ENCODE assay signal across 9 mouse cellular contexts in the genomic region with DNA sequence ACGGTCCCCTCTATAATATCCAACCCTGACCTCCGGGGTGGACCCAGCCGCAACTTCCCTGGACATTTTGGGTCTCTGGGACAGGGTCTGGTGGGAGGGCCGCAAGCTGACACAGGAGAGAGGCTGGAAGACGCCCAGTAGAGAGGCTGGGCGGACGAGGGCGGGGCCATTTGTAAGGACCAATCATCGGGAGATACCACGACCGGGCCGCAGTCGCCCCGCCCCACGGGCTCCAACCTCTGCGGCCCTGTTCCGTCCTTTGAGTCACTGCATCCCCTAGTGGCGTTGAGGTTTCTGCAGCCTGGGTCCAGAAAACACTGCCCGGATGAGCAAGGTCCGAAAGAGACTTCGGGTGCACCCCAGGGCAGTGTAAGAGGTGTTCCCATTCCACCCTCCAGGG. TPM values are rescaled to one million over a fixed set of nuclear protein-coding genes. Genes with fewer than 3 reads are reported as not detected.
DNase-seq lines count a peak whose midpoint lies in the region; ATAC-seq and TF ChIP-seq lines count a peak whose summit lies in the region.
"Had no signal": no experiment of that assay in that cellular context is flagged by ENCODE, and none has a peak within 500 bp of the region (broad histone marks: within the 10 kb centered on the region; RNA-seq: fewer than 3 reads in every experiment).

No protein-coding gene starts in this region.

- peaks cover 41% of the 10 kb centered on the region for H3K4me1 ChIP-seq in intestine, embryonic 15.5 days (replicated peaks)
- no peaks in the 10 kb centered on the region for H3K4me1 ChIP-seq in liver, embryonic 14.5 days (replicated peaks; ENCODE audit: control insufficient read depth in 2 of 2, insufficient read depth in 2 of 2, low read length in 1 of 2)

- H3K79me2 ChIP-seq in C2C12 (ENCODE audit: control insufficient read depth, insufficient read depth) = peaks cover 11% of the 10 kb centered on the region

- no peak for TF ChIP-seq EP300 in liver, embryonic 14.5 days (IDR thresholded peaks at IDR 0.05; ENCODE audit: low read depth)

- H3K27me3 ChIP-seq in C2C12 (ENCODE audit: control insufficient read depth, insufficient read depth, insufficient read length) = no peaks in the 10 kb centered on the region
- H3K27me3 ChIP-seq in intestine, embryonic 15.5 days (replicated peaks) = peaks cover 81% of the 10 kb centered on the region
- H3K27me3 ChIP-seq in liver, embryonic 14.5 days (ENCODE audit: control insufficient read depth, insufficient read depth, low read length) = peaks cover 100% of the 10 kb centered on the region

- H3K4me3 ChIP-seq in C2C12 (ENCODE audit: insufficient read depth, poor library complexity, severe bottlenecking) = peak overlapping the region; percentile 38
- H3K4me3 ChIP-seq in intestine, embryonic 15.5 days (replicated peaks) = peak overlapping the region; percentile 52
- peak overlapping the region; percentile 49 to 55 for H3K4me3 ChIP-seq in liver, embryonic 14.5 days (ENCODE audit: insufficient read depth in 1 of 2, low read depth in 2 of 2, low read length in 2 of 2)

- H3K9ac ChIP-seq in intestine, embryonic 15.5 days = 0 out of 2 replicates have a peak overlapping the region, but pooled peaks have one; percentile 8
- no peak overlapping the region for H3K9ac ChIP-seq in liver, embryonic 14.5 days (replicated peaks)

- ATAC-seq in intestine, embryonic 15.5 days = peak; percentile 97
- ATAC-seq in liver, embryonic 14.5 days (ENCODE audit: insufficient read depth) = peak; percentile 88

- no peak overlapping the region for H3K27ac ChIP-seq in intestine, embryonic 15.5 days
- no peak overlapping the region for H3K27ac ChIP-seq in liver, embryonic 14.5 days

- no peaks in the 10 kb centered on the region for H3K79me3 ChIP-seq in C2C12 (ENCODE audit: low read depth)

- peak overlapping the region; percentile 99 for H3K4me2 ChIP-seq in intestine, embryonic 15.5 days (replicated peaks)
- peak overlapping the region; percentile 77 for H3K4me2 ChIP-seq in liver, embryonic 14.5 days (ENCODE audit: low read depth)

- under 1% methylated on average over 21 of the region's 21 CpGs for WGBS in intestine, embryonic 15.5 days
- WGBS in liver, embryonic 14.5 days (ENCODE audit: insufficient replicate concordance) = 2% methylated on average over 20 of the region's 21 CpGs

- peak; percentile 82 to 87 for DNase-seq in adrenal gland, adult 18-20 months (ENCODE audit: low spot score in 2 of 2)
- DNase-seq in embryo, embryonic 11.5 days (ENCODE audit: low read depth, low spot score) = peak; percentile 87
- peak; percentile 81 to 91 for DNase-seq in gastrocnemius, postnatal 4 days (ENCODE audit: low spot score in 2 of 2)
- peak; percentile 56 to 69 (median 66) for DNase-seq in liver, embryonic 14.5 days (ENCODE audit: low read depth in 3 of 3, low spot score in 3 of 3)
- DNase-seq in natural killer cell, adult 2 months (ENCODE audit: low spot score in 2 of 2) = peak; percentile 89 to 91
- peak; percentile 83 for DNase-seq in testis, postnatal 14 days (ENCODE audit: low spot score)

- no peaks in the 10 kb centered on the region for H3K9me3 ChIP-seq in intestine, embryonic 15.5 days
- H3K9me3 ChIP-seq in liver, embryonic 14.5 days (ENCODE audit: control insufficient read depth, low read length) = no peaks in the 10 kb centered on the region

- TF ChIP-seq CTCF in C2C12 (IDR thresholded peaks at IDR 0.05; ENCODE audit: control insufficient read depth, insufficient read depth, insufficient read length) = peak; percentile 83
- peak; percentile 81 for TF ChIP-seq CTCF in liver, embryonic 14.5 days (IDR thresholded peaks at IDR 0.05; ENCODE audit: low read depth)

- H3ac ChIP-seq in C2C12 (ENCODE audit: control insufficient read depth, insufficient read length, low read depth) = peak overlapping the region; percentile 46

- H3K36me3 ChIP-seq in C2C12 (ENCODE audit: control insufficient read depth, insufficient read depth) = no peaks in the 10 kb centered on the region
- no peaks in the 10 kb centered on the region for H3K36me3 ChIP-seq in intestine, embryonic 15.5 days
- H3K36me3 ChIP-seq in liver, embryonic 14.5 days (replicated peaks; ENCODE audit: control insufficient read depth, insufficient read depth, low read depth) = no peaks in the 10 kb centered on the region

TF ChIP-seq in C2C12, 6 proteins besides CTCF, POLR2A, EP300 and RAD21:
- no peak for TF ChIP-seq FOSL1 (IDR thresholded peaks at IDR 0.05; ENCODE audit: insufficient read depth, low read length, poor library complexity, severe bottlenecking)
- no peak for TF ChIP-seq MYOD1 (IDR thresholded peaks at IDR 0.05; ENCODE audit: control insufficient read depth, insufficient read length, low read depth)
- no peak for TF ChIP-seq MYOG (IDR thresholded peaks at IDR 0.05; ENCODE audit: control insufficient read depth, extremely low read depth, insufficient read length)
- TF ChIP-seq USF1 (IDR thresholded peaks at IDR 0.05; ENCODE audit: low read depth) = no peak
- no peak for TF ChIP-seq CEBPB (IDR thresholded peaks at IDR 0.05; ENCODE audit: low read depth)
- no peak for TF ChIP-seq MAX (IDR thresholded peaks at IDR 0.05)

RNA-seq across cellular contexts. Expression of gene 4930412O13Rik, which starts 1.6 kb away (rescaled TPM):
- polyA plus RNA-seq in C2C12 (2012; fragmentation: generic; extraction: Trizol) = not detected
- total RNA-seq in adrenal gland, adult 18-20 months (2021) = 1 to 10 TPM; 1.1 to 1.4 TPM
- not detected for total RNA-seq in gastrocnemius, postnatal 4 days (2021)
- polyA plus RNA-seq in intestine, embryonic 15.5 days (2015; fragmentation: Nextera tagmentation; extraction: Ambion mirVana) = not detected in 2 replicates
- polyA plus RNA-seq in liver, embryonic 14.5 days (2012; rRNA removed) = not detected in 2 replicates
- not detected in 2 replicates for polyA plus RNA-seq in liver, embryonic 14.5 days (2014; fragmentation: Nextera tagmentation; extraction: Ambion mirVana)
- total RNA-seq: left cerebral cortex, adult 18-20 months had no signal

RNA-seq across cellular contexts. Expression of gene 9230102O04Rik, which starts 9.8 kb away (rescaled TPM):
- polyA plus RNA-seq in C2C12 (2012; fragmentation: generic; extraction: Trizol) = not detected
- not detected for total RNA-seq in adrenal gland, adult 18-20 months (2021)
- total RNA-seq in gastrocnemius, postnatal 4 days (2021) = not detected
- not detected in 2 replicates for polyA plus RNA-seq in intestine, embryonic 15.5 days (2015; fragmentation: Nextera tagmentation; extraction: Ambion mirVana)
- polyA plus RNA-seq in liver, embryonic 14.5 days (2012; rRNA removed) = not detected in 2 replicates
- polyA plus RNA-seq in liver, embryonic 14.5 days (2014; fragmentation: Nextera tagmentation; extraction: Ambion mirVana) = not detected in 2 replicates
- total RNA-seq: left cerebral cortex, adult 18-20 months had no signal

RNA-seq across cellular contexts. Expression of gene Gata3, which starts 10.3 kb away (rescaled TPM):
- polyA plus RNA-seq in C2C12 (2012; fragmentation: generic; extraction: Trizol) = 4.0 TPM
- 10 to 100 TPM; 11.7 to 14.2 TPM for total RNA-seq in adrenal gland, adult 18-20 months (2021)
- total RNA-seq in gastrocnemius, postnatal 4 days (2021) = 1 to 10 TPM in 1 of 2 experiments, under 1 TPM in 1; 0.65 to 1.9 TPM
- 2.3 and 2.6 TPM in 2 replicates for polyA plus RNA-seq in intestine, embryonic 15.5 days (2015; fragmentation: Nextera tagmentation; extraction: Ambion mirVana)
- 0.16 and 0.30 TPM in 2 replicates for polyA plus RNA-seq in liver, embryonic 14.5 days (2012; rRNA removed)
- 0.38 and 0.63 TPM in 2 replicates for polyA plus RNA-seq in liver, embryonic 14.5 days (2014; fragmentation: Nextera tagmentation; extraction: Ambion mirVana)
- total RNA-seq: left cerebral cortex, adult 18-20 months had no signal
